Mouse (Mus musculus) kidney, postnatal 0 days (tissue): ENCODE results near the gene Nol7. TPM values are rescaled to one million over a fixed set of nuclear protein-coding genes. Genes with fewer than 3 reads are reported as not detected.
A peak's percentile ranks its signal among the peaks of the same experiment; 100 is the strongest.

Experiments
- ATAC-seq: fragments of 200-750 bp; cut with Nextera tagmentation; replicated peaks from 2 replicates; pipeline ENCODE4 v1.8.0; 2017; ENCODE audit warnings: low read depth, moderate number of reproducible peaks, moderate TSS enrichment, moderate library complexity; ENCODE audit not compliant: low FRiP score
- DNase-seq: peaks from one replicate; pipeline ENCODE4 v3.0.0-alpha.2; 2016; ENCODE audit warnings: low spot score
- H3K27ac ChIP-seq: fragments of 300-500 bp; sonication (generic); 2 replicates; pipeline ENCODE4 v1.5.1; 2014; ENCODE audit warnings: mild to moderate bottlenecking
- H3K27me3 ChIP-seq: fragments of 300-500 bp; sonication (generic); 2 replicates; pipeline ENCODE4 v1.6.1; 2014; ENCODE audit warnings: low read length, mixed read lengths; ENCODE audit not compliant: insufficient read depth
- H3K36me3 ChIP-seq: fragments of 300-500 bp; sonication (generic); 2 replicates; pipeline ENCODE4 v1.6.1; 2014; ENCODE audit warnings: low read length, mixed read lengths; ENCODE audit not compliant: insufficient read depth
- H3K4me1 ChIP-seq: fragments of 300-500 bp; sonication (generic); replicated peaks from 2 replicates; pipeline ENCODE4 v1.6.1; 2014; ENCODE audit warnings: antibody characterized with exemption, low read length, mixed read lengths; ENCODE audit not compliant: insufficient read depth
- H3K4me2 ChIP-seq: fragments of 300-500 bp; sonication (generic); 2 replicates; pipeline ENCODE4 v1.6.1; 2014; ENCODE audit warnings: mild to moderate bottlenecking, low read length, moderate library complexity, mixed read lengths
- H3K4me3 ChIP-seq: fragments of 300-500 bp; sonication (generic); replicated peaks from 2 replicates; pipeline ENCODE4 v1.5.1; 2014; ENCODE audit warnings: low read depth, low read length
- H3K9ac ChIP-seq: fragments of 300-500 bp; sonication (generic); 2 replicates; pipeline ENCODE4 v1.6.1; 2014; ENCODE audit warnings: low read depth, low read length
- H3K9me3 ChIP-seq: fragments of 300-500 bp; sonication (generic); replicated peaks from 2 replicates; pipeline ENCODE4 v1.6.1; 2016; ENCODE audit warnings: low read length, inconsistent platforms, mixed read lengths
- CTCF ChIP-seq: IDR thresholded peaks from 2 replicates; pipeline ENCODE4 v1.5.1; 2016; ENCODE audit warnings: antibody characterized with exemption, low read depth, mild to moderate bottlenecking, moderate library complexity
- WGBS: fragments of 180-500 bp; shearing (Covaris S2); extraction: QIAGEN DNeasy Blood & Tissue Kit; methylation state at CpG from one replicate; pipeline ENCODE4 v1.1.7; 2014; 5-methylcytosine and 5-hydroxymethylcytosine counted together
- polyA plus RNA-seq: library from polyadenylated mRNA; unstranded; fragments of >200 nt; fragmentation: Nextera tagmentation; extraction: Ambion mirVana; gene quantifications from 2 replicates; pipeline ENCODE4 v1.2.1, GENCODE M21; 2015

The Nol7 gene
- polyA plus RNA-seq, 1 experiment from 2014 or later, result 169 TPM

GRCm38 (mm10) chr13:43374205-43374604 is 24.0 kb upstream of the Nol7 start:
- H3K9ac ChIP-seq, result no peak overlapping the region
- no peaks in the 10 kb centered on the region for H3K27me3 ChIP-seq
- DNase-seq (no peak), ATAC-seq (no peak)
- no peak overlapping the region for H3K4me3 ChIP-seq
- H3K4me1 ChIP-seq, result no peaks in the 10 kb centered on the region
- no peak for TF ChIP-seq CTCF
- H3K9me3 ChIP-seq, result no peaks in the 10 kb centered on the region
- 86% methylated on average over 10 of the region's 10 CpGs for WGBS
- H3K27ac ChIP-seq, result no peak overlapping the region
- peaks cover 27% of the 10 kb centered on the region for H3K36me3 ChIP-seq
- no peak overlapping the region for H3K4me2 ChIP-seq

- Histone ChIP-seq H3K27me3 (no peaks in the 10 kb centered on the region), H3K4me2 (no peak overlapping the region), H3K9ac (no peak overlapping the region), H3K4me1 (no peaks in the 10 kb centered on the region), H3K9me3 (no peaks in the 10 kb centered on the region), H3K4me3 (no peak overlapping the region), H3K27ac (no peak overlapping the region), H3K36me3 (peaks cover 27% of the 10 kb centered on the region)
- DNase-seq (peak; percentile 39), ATAC-seq (no peak)
- 61% methylated on average over 2 of the region's 2 CpGs for WGBS
- no peak for TF ChIP-seq CTCF
Observed at GRCm38 (mm10) chr13:43374918-43375432, 23.2 kb upstream of the Nol7 start.

- H3K27ac ChIP-seq, result no peak overlapping the region
- DNase-seq (peak; percentile 73), ATAC-seq (no peak)
- no peaks in the 10 kb centered on the region for H3K27me3 ChIP-seq
- 58% methylated on average over 3 of the region's 3 CpGs for WGBS
- no peak overlapping the region for H3K4me3 ChIP-seq
- H3K4me2 ChIP-seq, result no peak overlapping the region
- H3K4me1 ChIP-seq, result no peaks in the 10 kb centered on the region
- H3K9ac ChIP-seq, result no peak overlapping the region
- H3K36me3 ChIP-seq, result peaks cover 7% of the 10 kb centered on the region
- TF ChIP-seq CTCF, result no peak
- H3K9me3 ChIP-seq, result no peaks in the 10 kb centered on the region
Observed at GRCm38 (mm10) chr13:43379989-43380388, 18.2 kb upstream of the Nol7 start.

GRCm38 (mm10) chr13:43385321-43385720 is 12.9 kb upstream of the Nol7 start:
- H3K27ac ChIP-seq, result no peak overlapping the region
- H3K27me3 ChIP-seq, result no peaks in the 10 kb centered on the region
- no peak overlapping the region for H3K9ac ChIP-seq
- no peaks in the 10 kb centered on the region for H3K4me1 ChIP-seq
- 95% methylated on average over 10 of the region's 10 CpGs for WGBS
- DNase-seq, result no peak
- ATAC-seq, result no peak
- TF ChIP-seq CTCF, result no peak
- no peaks in the 10 kb centered on the region for H3K36me3 ChIP-seq
- H3K9me3 ChIP-seq, result no peaks in the 10 kb centered on the region
- H3K4me2 ChIP-seq, result no peak overlapping the region
- H3K4me3 ChIP-seq, result no peak overlapping the region

- WGBS, result 54% methylated on average over 13 of the region's 17 CpGs
- no peak overlapping the region; the same call in 1 of the 2 replicates for H3K9ac ChIP-seq
- no peaks in the 10 kb centered on the region for H3K27me3 ChIP-seq
- no peaks in the 10 kb centered on the region for H3K4me1 ChIP-seq
- H3K9me3 ChIP-seq, result no peaks in the 10 kb centered on the region
- H3K27ac ChIP-seq, result no peak overlapping the region
- H3K4me2 ChIP-seq, result peak overlapping the region; percentile 74; the same call in 1 of the 2 replicates
- no peak for DNase-seq
- ATAC-seq, result no peak
- TF ChIP-seq CTCF, result no peak
- peaks cover 16% of the 10 kb centered on the region; the same call in 1 of the 2 replicates for H3K36me3 ChIP-seq
- H3K4me3 ChIP-seq, result peak overlapping the region; percentile 91
Observed at GRCm38 (mm10) chr13:43397700-43398296, 392 bp upstream of the Nol7 start.

DNA sequence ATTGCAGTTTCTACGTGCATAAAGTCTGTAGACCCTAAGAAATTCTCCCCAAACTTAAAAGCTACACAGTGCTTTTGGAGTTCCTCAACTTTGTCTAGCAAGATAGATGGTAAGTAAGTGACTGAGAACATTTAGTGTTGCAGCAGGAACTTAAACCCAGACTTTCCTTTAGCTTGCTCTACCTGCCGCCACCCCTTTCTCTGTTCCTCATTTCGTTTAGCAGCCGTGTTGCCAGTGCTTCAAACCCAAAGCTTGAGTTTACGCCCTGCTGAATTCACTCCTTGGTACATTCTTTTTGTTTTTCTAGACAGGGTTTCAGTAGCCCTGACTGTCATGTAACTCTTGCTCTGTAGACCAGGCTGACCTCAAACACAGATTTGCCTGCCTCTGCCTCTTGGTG is 1.4 kb downstream of the Nol7 start:
- H3K36me3 ChIP-seq, result peaks cover 16% of the 10 kb centered on the region; the same call in 1 of the 2 replicates
- H3K4me1 ChIP-seq, result no peaks in the 10 kb centered on the region
- H3K27ac ChIP-seq, result no peak overlapping the region
- 81% methylated on average over 5 of the region's 5 CpGs for WGBS
- H3K4me2 ChIP-seq, result peak overlapping the region; percentile 74; the same call in 1 of the 2 replicates
- DNase-seq (no peak), ATAC-seq (no peak)
- TF ChIP-seq CTCF, result no peak
- no peaks in the 10 kb centered on the region for H3K9me3 ChIP-seq
- H3K9ac ChIP-seq, result no peak overlapping the region
- H3K4me3 ChIP-seq, result no peak overlapping the region
- no peaks in the 10 kb centered on the region for H3K27me3 ChIP-seq
